Mouse (Mus musculus) left cerebral cortex, postnatal 10 days (tissue): Measurements from ENCODE around the gene Hist1h2ah. TPM values are rescaled to one million over a fixed set of nuclear protein-coding genes. Genes with fewer than 3 reads are reported as not detected.

Experiments used
- DNase-seq, 2 experiments: peaks; one replicate each; pipeline ENCODE4 v3.0.0; 2021 to 2022; ENCODE audit warnings: low spot score in 2 of 2, mixed read lengths in 1 of 2; ENCODE audit errors: extremely low spot score in 1 of 2
- intact Hi-C: fragments of 180-260 bp; cut with DNase I; formaldehyde crosslinking; loops from one replicate; pipeline ENCODE4 v1.15.1; 2025
- total RNA-seq, 2 experiments: library from RNA; stranded (reverse); gene quantifications; 2 replicates each; pipeline ENCODE4 v1.2.3; 2021

Hist1h2ah gene
- total RNA-seq, 2 experiments from 2014 or later, result 37.9 to 54.9 TPM

- intact Hi-C loops, result loop anchor here (10.0 kb wide), 2 partner anchors 1654 to 1694 kb away; partner anchors contain the start of genes Hist1h1c, Hist1h1t and Hist1h4c
- peak; percentile 95 to 96 for DNase-seq
Observed at GRCm38 (mm10) chr13:22041142-22041536, 5.8 kb upstream of the Hist1h2ah start, which contains the start of gene Hist1h4i. Hist1h4i (minus strand) TSS chr13:22041362.

DNA sequence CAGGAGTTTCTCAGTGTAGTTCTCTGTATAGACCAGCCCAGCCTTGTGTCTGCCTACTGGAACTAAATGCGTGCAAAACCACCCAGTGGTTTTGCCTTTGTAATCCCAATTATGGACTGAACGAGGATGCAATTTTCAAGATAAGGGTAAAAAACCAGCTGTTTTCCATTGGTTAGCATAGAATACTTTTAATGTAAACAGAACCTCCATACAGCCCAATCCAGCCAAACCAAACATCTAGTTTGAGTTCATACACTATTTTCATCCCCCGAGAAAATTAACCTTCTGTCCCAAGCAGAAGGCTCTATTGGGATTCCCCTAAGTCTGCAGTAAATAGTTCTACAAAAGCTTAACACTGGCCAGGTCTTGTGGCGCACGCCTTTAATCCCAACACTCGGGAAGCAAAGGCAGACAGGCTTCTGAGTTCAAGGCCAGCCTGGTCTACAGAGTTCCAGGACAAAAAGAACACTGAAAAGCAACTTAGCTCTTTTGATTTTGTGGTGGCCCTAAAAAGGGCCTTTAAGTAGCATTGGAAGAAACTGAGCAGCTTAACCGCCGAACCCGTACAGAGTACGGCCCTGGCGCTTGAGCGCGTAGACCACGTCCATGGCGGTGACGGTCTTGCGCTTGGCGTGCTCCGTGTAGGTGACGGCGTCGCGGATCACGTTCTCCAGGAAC, 5.2 kb upstream of the Hist1h2ah start:
- intact Hi-C loops, result loop anchor here (10.0 kb wide), 2 partner anchors 1654 to 1694 kb away; partner anchors contain the start of genes Hist1h1c, Hist1h1t and Hist1h4c
- no peak for DNase-seq

DNA sequence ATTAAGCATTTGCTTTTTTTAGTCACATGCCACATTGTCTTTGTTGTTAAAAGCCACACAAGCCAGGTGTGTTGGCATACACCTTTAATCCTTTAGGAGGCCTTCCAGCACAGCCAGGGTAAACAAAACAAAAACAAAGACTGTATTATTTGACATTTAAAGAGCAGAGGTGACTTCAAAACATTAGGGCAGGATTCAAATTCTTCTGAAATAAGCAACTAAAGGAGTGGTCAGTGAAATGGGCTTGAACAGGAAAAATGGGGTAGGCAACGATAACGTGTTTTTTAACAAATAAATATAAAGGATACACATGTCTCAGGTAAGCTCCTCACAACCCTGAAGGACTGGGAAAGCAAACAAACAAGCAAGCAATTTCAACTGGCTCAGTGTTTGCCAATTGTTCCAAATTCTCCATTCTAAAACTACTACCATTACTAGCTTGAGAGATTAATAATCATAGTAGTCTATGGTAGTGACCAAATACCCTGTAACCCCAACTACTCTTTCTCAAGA, 4.6 kb upstream of the Hist1h2ah start:
- intact Hi-C loops, result loop anchor here (10.0 kb wide), 2 partner anchors 1655 to 1695 kb away; partner anchors contain the start of genes Hist1h1c, Hist1h1t and Hist1h4c
- DNase-seq, result no peak

DNA sequence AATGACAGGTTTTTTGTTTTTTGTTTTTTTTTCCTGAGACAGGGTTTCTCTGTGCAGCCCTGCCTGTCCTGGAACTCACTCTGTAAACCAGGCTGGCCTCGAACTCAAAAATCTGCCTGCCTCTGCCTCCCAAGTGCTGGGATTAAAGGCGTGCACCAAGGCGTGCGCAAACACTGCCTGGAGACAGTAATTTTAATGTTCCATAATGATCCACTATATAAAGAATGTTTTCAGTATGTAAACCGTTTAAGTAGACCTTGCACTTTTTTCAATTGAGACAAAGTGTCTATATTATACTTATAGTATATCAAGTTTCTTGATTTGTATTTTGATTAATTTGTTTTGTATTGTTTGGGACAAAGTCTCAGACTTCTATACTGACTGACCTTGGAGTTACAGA, 4.0 kb upstream of the Hist1h2ah start:
- intact Hi-C loops, result no loop called here
- DNase-seq, result no peak

DNA sequence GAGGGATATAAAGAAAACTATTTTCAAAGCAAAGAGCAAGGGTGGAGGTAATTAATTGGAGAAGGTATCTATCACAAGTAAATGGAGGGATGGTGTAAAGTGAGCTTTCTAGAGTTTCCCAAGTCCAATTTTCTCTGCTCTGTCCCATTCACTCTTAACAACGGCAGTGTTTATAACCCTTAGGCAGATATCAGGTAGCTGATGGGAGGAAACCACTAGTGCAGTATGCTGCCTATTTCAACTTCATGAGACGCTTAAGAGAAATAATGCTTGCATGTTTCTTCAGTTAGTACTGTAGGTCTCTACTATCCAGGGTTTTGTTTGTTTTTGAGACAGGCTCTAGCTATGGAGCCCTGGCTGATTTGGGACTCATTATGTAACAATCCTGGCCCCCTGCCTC, 2.0 kb upstream of the Hist1h2ah start:
- intact Hi-C loops, result no loop called here
- no peak for DNase-seq

- no peak for DNase-seq
- intact Hi-C loops, result no loop called here
Observed at GRCm38 (mm10) chr13:22036986-22037385, 1.6 kb upstream of the Hist1h2ah start.

GRCm38 (mm10) chr13:22036149-22036956, 985 bp upstream of the Hist1h2ah start:
- intact Hi-C loops, result no loop called here
- no peak for DNase-seq

DNA sequence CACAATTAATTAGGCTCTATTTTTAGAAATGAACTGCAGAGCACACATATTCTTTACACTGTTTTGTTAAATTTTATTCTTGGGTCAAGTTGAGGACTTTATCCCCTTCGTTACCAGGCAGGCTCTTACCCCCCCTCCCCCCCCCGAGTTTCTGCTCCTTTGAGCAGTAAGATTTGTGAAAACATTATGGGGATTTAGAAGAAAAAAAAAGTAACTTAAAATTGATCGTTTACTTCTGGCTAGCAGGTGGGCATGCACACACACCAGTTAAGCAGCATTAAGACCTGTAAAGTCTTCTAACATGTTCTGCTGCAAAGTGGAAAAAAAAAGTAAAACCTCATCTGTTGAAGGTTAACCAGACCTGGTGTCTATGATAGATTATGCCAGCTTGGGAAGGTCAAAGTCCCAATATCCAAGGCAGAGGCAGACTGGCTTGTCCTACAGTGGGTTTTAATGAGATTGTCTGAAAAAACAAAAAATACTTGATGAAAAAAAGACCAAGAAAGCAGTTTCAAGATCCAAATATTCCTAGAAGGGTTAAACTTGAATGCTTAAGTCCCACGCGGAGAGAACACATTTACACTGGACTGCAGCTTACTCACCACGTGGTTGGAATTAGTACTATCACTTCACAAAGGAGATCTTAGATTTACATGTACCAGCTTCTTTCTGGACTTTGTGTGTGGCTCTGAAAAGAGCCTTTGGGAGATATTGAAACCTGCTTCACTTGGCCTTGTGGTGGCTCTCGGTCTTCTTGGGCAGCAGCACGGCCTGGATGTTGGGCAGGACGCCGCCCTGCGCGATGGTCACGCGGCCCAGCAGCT, 713 bp downstream of the Hist1h2ah start:
- DNase-seq, result no peak
- intact Hi-C loops, result no loop called here

GRCm38 (mm10) chr13:22033741-22034442, 1.5 kb downstream of the Hist1h2ah start:
- intact Hi-C loops, result no loop called here
- DNase-seq, result no peak

DNA sequence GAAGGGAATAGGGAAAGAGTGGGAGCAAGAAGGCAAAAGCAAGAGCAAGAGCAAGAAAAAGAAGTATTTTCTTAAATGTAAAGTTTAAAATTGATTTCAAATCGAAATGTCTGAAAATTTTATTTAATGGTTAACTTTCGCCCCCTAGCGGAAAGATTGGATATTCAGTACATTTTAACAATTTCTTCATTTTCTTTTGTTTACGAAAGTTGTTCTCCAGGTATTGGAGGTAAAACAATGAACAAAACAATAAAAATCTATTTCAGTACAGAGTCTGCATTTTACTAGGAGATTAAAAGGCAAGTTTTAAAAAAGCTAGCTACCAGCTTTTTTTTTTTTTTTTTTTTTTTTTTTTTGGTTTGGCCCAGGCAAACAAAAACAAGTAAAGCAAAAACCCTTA, 4.9 kb downstream of the Hist1h2ah start:
- no peak for DNase-seq
- intact Hi-C loops, result no loop called here

DNA sequence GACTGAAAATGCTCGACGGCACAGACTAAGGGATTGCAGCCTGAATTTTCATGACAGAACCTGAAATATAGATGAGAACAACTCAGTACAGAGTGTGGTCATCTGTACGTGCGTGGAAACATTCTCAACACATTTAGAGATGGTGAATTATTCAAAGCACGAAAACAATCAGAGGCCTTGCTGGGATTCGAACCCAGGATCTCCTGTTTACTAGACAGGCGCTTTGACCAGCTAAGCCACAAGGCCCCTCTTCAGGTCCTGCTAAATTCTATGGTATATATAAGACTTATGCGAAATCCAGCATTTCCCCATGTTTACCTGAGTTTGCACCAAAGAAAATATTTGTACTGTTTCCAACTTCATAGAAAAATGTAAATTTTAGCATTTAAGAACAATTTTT, 5.4 kb downstream of the Hist1h2ah start:
- intact Hi-C loops, result loop anchor here (5.0 to 10.0 kb wide), 4 partner anchors 315 to 1492 kb away; partner anchors contain the start of genes Hist1h2ai, Hist1h2bl and Hist1h3h
- DNase-seq, result no peak

- intact Hi-C loops, result loop anchor here (1.0 to 10.0 kb wide), 5 partner anchors 55 to 1493 kb away; partner anchors contain the start of genes Hist1h2ai, Hist1h2bl and Hist1h3h
- DNase-seq, result peak; percentile 90 to 91
Observed at GRCm38 (mm10) chr13:22028673-22029460, 6.5 kb downstream of the Hist1h2ah start.

- peak; percentile 77 to 83 for DNase-seq
- intact Hi-C loops, result loop anchor here (5.0 to 10.0 kb wide), 4 partner anchors 312 to 1496 kb away; partner anchors contain the start of genes Hist1h2ai, Hist1h2bl and Hist1h3h
Observed at GRCm38 (mm10) chr13:22026058-22027031, 9.0 kb downstream of the Hist1h2ah start.

DNA sequence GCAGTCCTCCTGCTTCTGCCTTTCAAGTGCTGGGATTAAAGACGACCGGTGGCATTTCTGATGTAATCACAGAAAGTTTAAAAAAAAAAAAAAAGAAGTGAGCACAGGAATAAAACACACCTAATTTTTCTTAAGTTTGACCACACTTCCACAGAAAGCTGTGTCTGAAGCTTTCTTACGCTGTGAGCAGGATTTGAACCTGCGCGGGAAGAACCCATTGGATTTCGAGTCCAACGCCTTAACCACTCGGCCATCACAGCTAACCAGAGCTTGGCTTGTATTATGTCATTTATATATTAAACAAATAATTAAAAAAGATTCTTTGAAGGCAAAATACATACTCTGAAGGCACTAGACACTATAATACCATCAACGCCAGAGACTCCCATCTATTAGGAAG, 13.1 kb downstream of the Hist1h2ah start:
- peak; percentile 68 to 73 for DNase-seq
- intact Hi-C loops, result loop anchor here (5.0 to 10.0 kb wide), 3 partner anchors 90 to 1413 kb away; partner anchors contain the start of genes Hist1h2ai, Hist1h2bl and Hist1h3h

DNA sequence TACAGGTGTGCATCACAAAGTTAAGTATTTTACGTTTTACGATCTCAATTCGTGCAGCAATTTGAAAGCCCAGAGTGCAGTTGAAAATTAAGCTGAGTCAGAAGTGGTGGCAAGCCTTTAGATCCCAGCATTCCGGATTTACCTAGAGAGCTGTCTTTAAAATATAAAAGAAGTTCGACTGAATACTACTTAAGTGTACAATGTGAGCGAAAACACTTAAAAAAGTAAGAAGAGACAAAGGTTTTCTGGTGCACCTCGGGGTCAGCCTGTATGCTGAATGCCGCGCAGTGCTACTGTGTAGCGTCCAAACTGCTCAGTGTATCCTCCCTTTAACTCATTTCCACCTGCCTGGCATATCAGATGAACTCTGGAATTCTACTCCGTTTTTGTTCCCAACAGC, 13.8 kb downstream of the Hist1h2ah start:
- intact Hi-C loops, result loop anchor here (5.0 to 10.0 kb wide), 3 partner anchors 89 to 1413 kb away; partner anchors contain the start of genes Hist1h2ai, Hist1h2bl and Hist1h3h
- no peak for DNase-seq

- intact Hi-C loops, result loop anchor here (5.0 to 10.0 kb wide), 3 partner anchors 89 to 1414 kb away; partner anchors contain the start of genes Hist1h2ai, Hist1h2bl and Hist1h3h
- no peak for DNase-seq
Observed at GRCm38 (mm10) chr13:22020901-22021339, 14.4 kb downstream of the Hist1h2ah start.
